Mouse (Mus musculus) layer of hippocampus, postnatal 14 days (tissue): ENCODE results near the gene Gtsf1l. TPM values are rescaled to one million over a fixed set of nuclear protein-coding genes. Genes with fewer than 3 reads are reported as not detected.
"Not testable (repeated sequence)": the region's sequence is repeated elsewhere in the genome, so short reads cannot be mapped to it uniquely, and the experiment has no call there.

ENCODE experiments used
- DNase-seq, 2 experiments: peaks; one replicate each; pipeline ENCODE4 v3.0.0; 2021 to 2022; ENCODE audit warnings: low spot score in 2 of 2, mixed read lengths in 1 of 2
- total RNA-seq, 2 experiments: library from RNA; stranded (reverse); gene quantifications; 2 replicates each; pipeline ENCODE4 v1.2.3; 2021

Gene Gtsf1l
- total RNA-seq, 2 experiments from 2014 or later, result not detected

GRCm38 (mm10) chr2:163089475-163090123 is 1.9 kb upstream of the Gtsf1l start:
- no peak for DNase-seq

DNA sequence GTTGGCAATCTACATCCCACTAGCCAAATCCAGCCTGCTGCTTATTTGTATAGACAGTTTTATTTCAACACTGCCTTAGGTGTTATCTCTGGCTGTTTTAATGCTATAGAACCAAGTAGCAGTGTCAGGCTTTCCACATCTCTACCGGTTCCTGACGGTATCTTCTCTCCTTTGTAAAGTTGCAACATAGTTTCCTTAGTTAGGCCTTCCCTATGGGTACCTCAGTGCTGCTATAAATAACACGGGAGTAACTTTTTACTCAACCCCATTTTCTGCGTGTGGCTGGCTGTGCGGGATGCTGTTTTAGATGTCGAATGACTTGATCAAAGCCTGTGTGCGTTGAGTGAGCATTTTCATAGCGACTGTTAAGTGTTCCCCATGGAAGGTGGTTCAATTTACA is 1.1 kb downstream of the Gtsf1l start:
- DNase-seq, result no peak

DNA sequence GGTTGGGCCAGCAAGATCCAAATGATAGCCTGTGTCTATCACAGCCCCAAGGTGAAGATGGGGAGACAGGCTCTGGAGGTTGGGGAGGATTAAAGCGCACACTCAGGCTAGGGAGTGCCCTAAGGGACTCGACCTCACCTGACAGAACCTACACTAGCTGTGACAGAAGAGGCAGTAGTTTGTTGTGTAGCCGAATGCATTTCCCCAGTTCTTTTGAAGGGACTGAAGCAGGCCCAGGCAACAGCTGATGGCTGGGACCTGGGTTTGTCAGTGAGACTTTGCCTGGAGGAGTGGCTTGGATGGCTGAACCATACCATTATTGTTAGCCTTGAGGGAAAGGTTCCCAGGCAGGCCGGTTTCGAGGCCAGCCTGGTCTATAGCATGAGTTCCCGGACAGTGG is 2.6 kb downstream of the Gtsf1l start:
- DNase-seq, result no peak

DNA sequence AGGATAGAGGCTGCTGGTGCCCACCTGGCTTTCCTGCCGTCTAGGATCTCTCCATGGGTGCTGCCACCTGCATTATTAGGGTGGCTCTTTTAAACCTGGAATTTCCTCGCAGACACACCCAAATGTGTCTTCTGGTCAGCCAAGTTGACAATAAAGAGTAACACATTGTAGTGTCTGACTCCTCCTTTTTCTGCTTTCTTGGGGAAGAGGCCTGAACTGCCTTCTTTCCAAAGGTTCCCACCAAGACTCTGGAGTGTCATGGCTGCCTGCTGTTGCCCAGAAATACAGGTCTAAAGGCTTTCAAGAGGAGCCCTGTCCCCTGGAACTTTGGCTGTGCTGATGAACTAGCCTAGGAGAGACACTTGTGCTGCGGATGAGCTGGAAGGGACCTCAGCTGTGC is 3.1 kb downstream of the Gtsf1l start:
- DNase-seq, result no peak

GRCm38 (mm10) chr2:163082591-163082990 is 5.1 kb downstream of the Gtsf1l start:
- no peak for DNase-seq

DNA sequence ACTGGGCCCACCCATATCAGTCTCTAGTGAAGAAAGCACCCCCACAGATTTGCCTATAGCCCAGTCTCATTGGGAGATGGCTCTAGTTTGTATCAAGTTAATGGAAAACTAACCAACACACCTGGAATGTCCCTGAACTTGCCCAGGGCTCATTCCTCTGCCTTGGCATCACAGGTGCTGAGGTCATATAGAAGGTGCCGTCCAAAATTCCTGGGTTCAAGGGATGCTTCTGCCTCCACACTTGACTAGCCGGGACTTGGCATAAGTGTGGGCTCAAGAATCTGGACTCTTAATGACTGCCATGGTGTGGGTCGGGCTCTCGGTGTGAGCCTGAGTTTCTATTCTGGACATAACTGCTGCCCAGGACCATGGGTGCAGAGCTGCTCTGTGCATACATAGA is 8.6 kb downstream of the Gtsf1l start:
- DNase-seq, result no peak

GRCm38 (mm10) chr2:163075234-163075633 is 12.4 kb downstream of the Gtsf1l start:
- DNase-seq, result no peak

GRCm38 (mm10) chr2:163074808-163075207 is 12.8 kb downstream of the Gtsf1l start:
- DNase-seq, result no peak

GRCm38 (mm10) chr2:163074006-163074405 is 13.6 kb downstream of the Gtsf1l start:
- no peak for DNase-seq

DNA sequence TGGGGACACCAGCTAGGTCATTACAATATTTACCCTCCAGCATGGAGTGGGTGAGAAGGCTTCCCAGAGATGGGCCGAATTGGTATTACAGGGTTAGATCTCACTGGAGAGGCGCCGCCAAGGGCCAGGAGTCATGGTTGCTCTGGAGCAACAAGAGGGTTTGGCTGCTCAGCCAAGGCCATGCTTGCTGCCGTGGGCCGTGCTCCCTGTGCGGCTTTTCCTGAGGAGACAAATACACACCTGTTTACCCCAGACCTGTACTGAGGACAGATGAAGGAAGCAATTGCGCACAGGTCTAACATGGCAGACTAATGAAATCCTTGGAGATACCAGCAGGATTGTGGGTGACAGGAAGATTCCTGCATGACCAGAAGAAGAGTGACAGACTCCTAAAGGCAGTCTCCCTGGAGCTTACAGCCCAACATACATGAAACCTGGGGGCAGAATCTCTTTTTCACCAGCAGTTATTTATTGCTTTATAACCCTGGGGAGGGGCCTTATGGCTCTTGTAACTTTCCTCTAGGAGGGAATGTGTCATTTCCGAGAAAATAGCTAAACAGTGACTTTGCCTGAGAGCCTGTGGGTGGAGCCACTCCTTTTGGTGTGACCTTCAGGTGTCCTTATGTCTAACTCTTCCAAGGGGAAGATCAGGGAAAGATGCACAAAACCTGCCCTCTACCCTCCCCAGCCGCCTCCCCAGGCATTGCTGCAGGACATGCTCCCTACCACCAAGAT is 14.5 kb downstream of the Gtsf1l start:
- no peak for DNase-seq

- DNase-seq, result no peak
These were observed 16.1 kb downstream of the Gtsf1l start for GRCm38 (mm10) chr2:163071590-163071989.

DNA sequence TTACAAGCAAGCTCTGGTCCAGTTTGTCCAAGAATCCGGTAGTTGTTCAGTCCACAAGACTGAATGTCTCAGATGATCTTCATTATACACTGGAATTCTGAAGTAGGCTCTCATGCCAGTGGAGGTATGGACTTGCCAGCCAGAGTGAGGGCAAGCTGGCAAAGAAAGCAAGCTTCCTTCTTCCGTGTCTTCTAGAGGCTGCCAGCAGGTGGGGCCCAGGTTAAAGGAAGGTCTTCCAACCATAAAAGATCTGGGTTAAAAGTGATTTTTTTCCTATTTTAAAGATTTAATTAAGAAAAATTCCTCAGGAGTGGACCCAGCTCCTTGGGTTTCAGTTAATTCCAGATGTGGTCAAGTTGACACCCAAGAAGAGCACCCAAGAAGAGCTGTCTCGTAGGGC is 17.4 kb downstream of the Gtsf1l start:
- DNase-seq, result no peak

DNA sequence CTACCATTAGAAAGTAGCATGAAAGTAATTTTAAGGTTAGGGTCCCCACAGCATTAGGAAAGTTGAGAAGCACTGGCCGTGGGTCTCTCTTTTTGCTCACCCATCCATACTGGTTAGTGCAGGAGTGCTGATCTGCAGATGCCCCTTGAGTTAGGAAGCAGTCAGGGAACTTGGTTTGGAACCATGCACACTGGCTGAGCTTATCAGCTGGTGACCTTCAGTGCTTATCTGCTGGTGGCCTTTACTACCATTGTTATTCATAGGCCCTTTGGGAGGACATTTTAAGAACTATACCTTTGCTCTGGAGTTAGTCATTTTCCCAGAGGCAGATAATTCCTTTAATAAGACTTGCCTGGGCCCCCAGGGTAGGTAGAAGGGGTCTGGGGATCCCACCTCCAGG is 20.4 kb downstream of the Gtsf1l start:
- no peak for DNase-seq

DNA sequence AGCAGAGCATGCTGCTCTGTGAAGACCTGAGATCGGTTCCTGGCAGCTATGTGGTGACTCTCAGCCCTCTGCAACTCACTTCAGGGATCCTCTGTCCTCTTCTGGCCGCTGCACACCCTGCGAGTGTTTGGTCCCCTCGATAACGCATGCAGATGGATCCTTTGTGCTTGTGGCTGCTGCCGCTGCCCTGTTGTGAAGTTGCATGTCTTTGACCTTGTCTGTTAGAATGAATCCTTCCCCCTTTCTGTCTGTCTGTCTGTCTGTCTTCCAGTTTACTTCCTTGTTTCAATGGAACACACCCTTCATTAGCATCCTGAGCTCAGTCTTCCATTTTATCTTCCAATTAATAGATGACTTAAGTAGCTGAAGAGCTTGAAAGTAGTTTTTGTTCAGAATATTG is 21.3 kb downstream of the Gtsf1l start:
- no peak for DNase-seq

- DNase-seq, result no peak
These were observed 25.5 kb downstream of the Gtsf1l start for GRCm38 (mm10) chr2:163062119-163062508.

DNA sequence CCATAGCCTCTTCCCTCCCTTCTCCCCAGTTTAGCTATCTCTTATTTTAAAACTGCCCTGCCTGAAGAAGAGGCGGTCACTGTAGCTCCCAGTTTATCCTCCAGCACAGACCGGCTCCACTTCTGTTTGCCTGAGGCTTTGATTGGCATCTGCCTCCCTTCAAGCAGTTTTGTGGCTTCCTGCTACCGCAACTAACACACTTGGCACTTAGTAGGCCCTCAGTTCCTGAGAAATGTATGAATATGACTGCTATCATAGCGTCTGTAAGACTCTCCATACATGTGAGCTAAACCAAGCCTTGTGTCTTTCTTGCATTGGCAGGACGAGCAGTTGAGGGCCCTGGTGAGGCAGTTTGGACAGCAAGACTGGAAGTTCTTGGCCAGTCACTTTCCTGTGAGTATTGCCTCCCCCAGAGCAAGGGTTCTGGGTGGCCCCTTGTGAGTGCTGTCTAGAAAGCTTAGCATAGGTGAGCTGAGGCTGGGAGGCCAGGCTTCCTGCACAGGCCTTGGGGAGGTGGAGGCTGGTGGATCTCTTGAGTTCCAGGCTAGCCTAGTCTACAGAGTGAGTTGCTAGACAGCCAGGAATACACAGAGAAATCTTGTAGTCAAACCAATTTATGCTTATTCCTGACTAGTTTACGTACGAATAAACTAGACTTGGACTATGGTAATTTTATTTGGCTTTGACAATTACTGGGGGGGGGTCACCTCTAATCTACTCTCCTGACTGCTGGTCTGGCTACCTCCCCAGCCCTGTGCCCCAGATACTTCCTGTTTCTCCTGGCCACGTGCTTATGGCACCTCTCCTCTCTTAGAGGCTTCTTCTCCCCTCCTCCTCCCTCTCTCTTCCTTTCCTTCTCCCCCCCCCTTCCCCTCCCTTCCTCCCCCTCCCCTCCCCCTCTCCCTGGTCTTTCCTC is 26.2 kb downstream of the Gtsf1l start:
- DNase-seq, result no peak

DNA sequence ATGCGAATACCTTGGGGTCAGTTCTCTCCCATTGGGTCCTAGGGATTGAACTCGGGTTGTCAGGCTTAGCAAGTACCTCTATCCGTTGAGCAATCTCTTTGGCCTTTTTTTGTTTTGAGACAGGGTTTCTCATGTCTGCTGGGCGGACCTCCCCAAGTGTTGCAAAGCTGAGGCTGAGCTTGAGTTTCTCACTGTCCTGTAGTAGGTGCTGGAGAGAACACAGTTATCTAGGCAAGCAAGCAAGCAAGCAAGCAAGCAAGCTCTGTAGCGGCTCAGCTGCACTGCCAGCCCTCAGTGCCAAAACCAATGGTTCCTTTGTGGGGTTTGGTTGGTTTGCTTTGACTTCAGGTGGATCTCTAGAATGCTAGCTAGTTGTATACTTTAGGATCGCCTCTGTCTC is 27.0 kb downstream of the Gtsf1l start:
- no peak for DNase-seq

DNA sequence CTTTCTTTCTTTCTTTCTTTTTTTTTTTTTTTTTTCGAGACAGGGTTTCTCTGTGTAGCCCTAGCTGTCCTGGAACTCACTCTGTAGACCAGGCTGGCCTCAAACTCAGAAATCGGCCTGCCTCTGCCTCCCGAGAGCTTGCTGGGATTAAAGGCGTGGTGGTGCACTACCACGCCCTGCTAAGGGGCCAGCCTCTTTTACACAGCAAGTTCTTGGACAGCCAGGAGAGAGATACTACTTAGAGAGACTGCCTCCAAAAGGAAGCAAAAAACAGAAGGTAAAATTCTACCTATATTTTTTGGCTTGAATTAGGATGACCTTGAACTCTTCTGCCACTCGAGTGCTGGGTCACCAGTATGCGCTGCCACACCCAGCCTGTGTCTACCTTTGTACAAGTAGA is 28.7 kb downstream of the Gtsf1l start:
- DNase-seq, result not testable (repeated sequence)

GRCm38 (mm10) chr2:163056584-163056983 is 31.1 kb downstream of the Gtsf1l start:
- no peak for DNase-seq

- DNase-seq, result no peak
These were observed 31.9 kb downstream of the Gtsf1l start for GRCm38 (mm10) chr2:163055715-163056114.

GRCm38 (mm10) chr2:163054891-163055494 is 32.7 kb downstream of the Gtsf1l start:
- no peak for DNase-seq
